Mouse (Mus musculus): ENCODE measurements around the gene Gm11639.

DNA sequence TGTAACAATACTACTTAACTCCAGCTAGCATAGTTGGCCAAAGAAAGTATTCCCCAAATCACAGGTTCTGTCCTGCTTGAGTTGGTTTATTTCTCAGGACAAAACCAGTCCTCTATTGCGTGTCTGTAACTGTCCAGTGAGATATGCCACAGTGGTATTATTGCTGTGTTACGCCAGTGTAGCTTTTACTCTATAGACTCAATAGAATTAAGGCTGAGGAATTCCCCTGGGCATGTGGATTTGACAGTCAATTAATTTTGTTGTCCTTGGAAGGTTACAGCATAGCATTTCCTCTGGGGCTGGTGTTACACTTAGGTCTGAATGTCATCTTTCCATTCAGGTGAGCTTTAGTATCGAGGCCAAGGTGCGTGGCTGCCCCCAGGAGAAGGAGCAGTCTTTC lies 42.3 kb upstream of the Gm11639 start:
- TF ChIP-seq USF1 (IDR thresholded peaks at IDR 0.05; ENCODE audit: low read depth) (no peak), CTCF (IDR thresholded peaks at IDR 0.05; ENCODE audit: control insufficient read depth, insufficient read depth, insufficient read length) (no peak), MYOD1 (IDR thresholded peaks at IDR 0.05; ENCODE audit: control insufficient read depth, insufficient read length, low read depth) (no peak), MYOG (IDR thresholded peaks at IDR 0.05; ENCODE audit: control insufficient read depth, extremely low read depth, insufficient read length) (no peak), MAX (IDR thresholded peaks at IDR 0.05) (no peak), CEBPB (IDR thresholded peaks at IDR 0.05; ENCODE audit: low read depth) (no peak), FOSL1 (IDR thresholded peaks at IDR 0.05; ENCODE audit: insufficient read depth, low read length, poor library complexity, severe bottlenecking) (no peak)

All from C2C12 (cell line).